Mouse (Mus musculus) heart, adult 2 months (tissue): Measurements from ENCODE around the gene Nrl. TPM values are rescaled to one million over a fixed set of nuclear protein-coding genes. Genes with fewer than 3 reads are reported as not detected.
A peak's percentile ranks its signal among the peaks of the same experiment; 100 is the strongest.

Source experiments
- DNase-seq, 2 experiments: peaks; one replicate each; pipeline ENCODE4 v3.0.0; 2021
- H3K27ac ChIP-seq: fragments of 200-600 bp; 2 replicates; pipeline ENCODE4 v1.8.1; 2022
- H3K27me3 ChIP-seq: fragments of 200-500 bp; 2 replicates; pipeline ENCODE4 v1.6.1; 2012; ENCODE audit warnings: mild to moderate bottlenecking, low read length, inconsistent platforms, mixed read lengths; ENCODE audit not compliant: control insufficient read depth, insufficient read depth
- H3K36me3 ChIP-seq: fragments of 200-500 bp; 2 replicates; pipeline ENCODE4 v1.6.1; 2012; ENCODE audit warnings: low read length, inconsistent platforms; ENCODE audit not compliant: control insufficient read depth, insufficient read depth
- H3K4me1 ChIP-seq: fragments of 200-500 bp; 2 replicates; pipeline ENCODE4 v1.6.1; 2011; ENCODE audit warnings: low read length; ENCODE audit not compliant: control insufficient read depth, insufficient read depth
- H3K4me3 ChIP-seq: fragments of 200-600 bp; 2 replicates; pipeline ENCODE4 v1.8.1; 2022
- H3K79me2 ChIP-seq: fragments of 200-500 bp; replicated peaks from 2 replicates; pipeline ENCODE4 v1.6.1; 2012; ENCODE audit warnings: mild to moderate bottlenecking, inconsistent platforms, low read length, moderate library complexity, mixed read lengths; ENCODE audit not compliant: control insufficient read depth, insufficient read depth
- H3K9ac ChIP-seq: fragments of 200-500 bp; 2 replicates; pipeline ENCODE4 v1.6.1; 2012; ENCODE audit warnings: low read depth, mild to moderate bottlenecking, control low read depth, inconsistent platforms, low read length, mixed read lengths
- CTCF ChIP-seq: fragments of 200-600 bp; IDR thresholded peaks from 2 replicates; pipeline ENCODE4 v1.8.1; 2022; ENCODE audit warnings: antibody characterized with exemption, mild to moderate bottlenecking, moderate library complexity
- EP300 ChIP-seq: fragments of 200-500 bp; IDR thresholded peaks from 2 replicates; pipeline ENCODE4 v1.6.1; 2011; ENCODE audit warnings: low read depth, low read length, control low read depth; ENCODE audit not compliant: insufficient read depth
- POLR2A ChIP-seq: fragments of 200-500 bp; IDR thresholded peaks from 2 replicates; pipeline ENCODE4 v1.6.1; 2011; ENCODE audit warnings: mild to moderate bottlenecking, low read depth, low read length, control low read depth; ENCODE audit not compliant: insufficient read depth
- WGBS: fragments of 180-500 bp; shearing (Covaris S2); methylation state at CpG from one replicate; pipeline ENCODE4 v1.1.7; 2018; 5-methylcytosine and 5-hydroxymethylcytosine counted together
- intact Hi-C: fragments of 180-260 bp; cut with DNase I; formaldehyde crosslinking; loops from one replicate; pipeline ENCODE4 v1.15.1; 2025
- polyA plus RNA-seq: library from polyadenylated mRNA; depleted of rRNA; stranded (reverse); fragments of >200 nt; gene quantifications from 2 replicates; pipeline ENCODE4 v1.2.3, GENCODE M21; 2012
- total RNA-seq, 2 experiments: library from RNA; stranded (reverse); gene quantifications; 2 replicates each; pipeline ENCODE4 v1.2.3; 2021

The Nrl gene
- total and polyA plus RNA-seq, 3 experiments: not detected

GRCm38 (mm10) chr14:55490361-55491201 is 34.2 kb downstream of the Nrl start, which contains the start of gene Carmil3:
Gene Carmil3 (plus strand): TSS chr14:55490651.
- WGBS: 1% methylated on average over 68 of the region's 68 CpGs
- no peaks in the 10 kb centered on the region for H3K36me3 ChIP-seq
- peak within 1 kb of the TSS; percentile 51; the same call in 1 of the 2 replicates for H3K27ac ChIP-seq
- H3K4me3 ChIP-seq: peak within 1 kb of the TSS; percentile 64
- TF ChIP-seq CTCF (0 out of 2 replicates have a peak, but pooled peaks have one; percentile 5), EP300 (no peak)
- no peaks in the 10 kb centered on the region for H3K27me3 ChIP-seq
- no peaks in the 10 kb centered on the region for H3K4me1 ChIP-seq
- intact Hi-C loops: no loop called here
- H3K9ac ChIP-seq: peak within 1 kb of the TSS; percentile 76
- peak; percentile 74 to 80 for DNase-seq
- no peaks in the 10 kb centered on the region for H3K79me2 ChIP-seq

- no peak overlapping the region for H3K27ac ChIP-seq
- no peaks in the 10 kb centered on the region for H3K4me1 ChIP-seq
- 81% methylated on average over 8 of the region's 8 CpGs for WGBS
- TF ChIP-seq EP300 (no peak), POLR2A (no peak), CTCF (no peak)
- H3K27me3 ChIP-seq: no peaks in the 10 kb centered on the region
- no peak for DNase-seq
- H3K4me3 ChIP-seq: no peak overlapping the region
- H3K79me2 ChIP-seq: no peaks in the 10 kb centered on the region
- intact Hi-C loops: loop anchor here (10.0 kb wide), 1 partner anchor 238 kb away; the partner anchor contains the start of gene Rabggta
- no peaks in the 10 kb centered on the region for H3K36me3 ChIP-seq
- no peak overlapping the region for H3K9ac ChIP-seq
Observed at GRCm38 (mm10) chr14:55486836-55487235, 37.9 kb downstream of the Nrl start.

- intact Hi-C loops: loop anchor here (10.0 kb wide), 1 partner anchor 240 kb away; the partner anchor contains the start of gene Rabggta
- Histone ChIP-seq H3K79me2 (no peaks in the 10 kb centered on the region), H3K27ac (no peak overlapping the region), H3K27me3 (no peaks in the 10 kb centered on the region), H3K4me1 (no peaks in the 10 kb centered on the region; the same call in 1 of the 2 replicates), H3K9ac (no peak overlapping the region), H3K4me3 (no peak overlapping the region), H3K36me3 (no peaks in the 10 kb centered on the region)
- 79% methylated on average over 5 of the region's 5 CpGs for WGBS
- no peak for TF ChIP-seq CTCF
- TF ChIP-seq EP300: no peak
- no peak for TF ChIP-seq POLR2A
- no peak for DNase-seq
Observed at GRCm38 (mm10) chr14:55484430-55485085, 40.2 kb downstream of the Nrl start.

GRCm38 (mm10) chr14:55479629-55480028 is 45.2 kb downstream of the Nrl start:
- Histone ChIP-seq H3K27me3 (no peaks in the 10 kb centered on the region), H3K79me2 (no peaks in the 10 kb centered on the region), H3K4me3 (no peak overlapping the region), H3K36me3 (no peaks in the 10 kb centered on the region), H3K9ac (no peak overlapping the region), H3K27ac (no peak overlapping the region), H3K4me1 (no peaks in the 10 kb centered on the region; the same call in 1 of the 2 replicates)
- intact Hi-C loops: loop anchor here (10.0 kb wide), 1 partner anchor 245 kb away; the partner anchor contains the start of gene Rabggta
- 90% methylated on average over 10 of the region's 10 CpGs for WGBS
- TF ChIP-seq CTCF: no peak
- no peak for TF ChIP-seq POLR2A
- no peak for TF ChIP-seq EP300
- peak in 1 of 2 experiments; percentile 5 for DNase-seq

- H3K4me1 ChIP-seq: no peaks in the 10 kb centered on the region; the same call in 1 of the 2 replicates
- peak within 1 kb of the TSS; percentile 52 for H3K9ac ChIP-seq
- WGBS: under 1% methylated on average over 38 of the region's 38 CpGs
- DNase-seq: peak; percentile 84 to 86
- no peaks in the 10 kb centered on the region for H3K27me3 ChIP-seq
- no peak for TF ChIP-seq EP300
- peak; percentile 74 for TF ChIP-seq POLR2A
- TF ChIP-seq CTCF: peak; percentile 80
- H3K36me3 ChIP-seq: no peaks in the 10 kb centered on the region
- peak within 1 kb of the TSS; percentile 69 for H3K4me3 ChIP-seq
- no peaks in the 10 kb centered on the region for H3K79me2 ChIP-seq
- intact Hi-C loops: no loop called here
- H3K27ac ChIP-seq: peak within 1 kb of the TSS; percentile 92
Observed at GRCm38 (mm10) chr14:55478651-55479599, 45.9 kb downstream of the Nrl start, which contains the start of gene Dhrs4. Gene Dhrs4 (plus strand): TSS chr14:55478758.
